Mouse (Mus musculus): Measurements from ENCODE around the gene Nfkb1. TPM values are rescaled to one million over a fixed set of nuclear protein-coding genes. Genes with fewer than 3 reads are reported as not detected.

Gene Nfkb1
- total RNA-seq, 2 experiments from 2014 or later: 104 to 181 TPM

GRCm38 (mm10) chr3:135703307-135703706, 12.0 kb upstream of the Nfkb1 start:
- no peak for ATAC-seq (ENCODE audit: poor library complexity, severe bottlenecking)

GRCm38 (mm10) chr3:135702658-135703057, 11.3 kb upstream of the Nfkb1 start:
- peak; percentile 69 for ATAC-seq (ENCODE audit: poor library complexity, severe bottlenecking)

- peak; percentile 51 for ATAC-seq (ENCODE audit: poor library complexity, severe bottlenecking)
These were observed 8.3 kb upstream of the Nfkb1 start for GRCm38 (mm10) chr3:135699523-135700264.

- no peak for ATAC-seq (ENCODE audit: poor library complexity, severe bottlenecking)
These were observed 7.2 kb upstream of the Nfkb1 start for GRCm38 (mm10) chr3:135698466-135698975.

- ATAC-seq (ENCODE audit: poor library complexity, severe bottlenecking): no peak
These were observed 4.9 kb upstream of the Nfkb1 start for GRCm38 (mm10) chr3:135696262-135696661.

GRCm38 (mm10) chr3:135692999-135693398, 1.7 kb upstream of the Nfkb1 start:
- ATAC-seq (ENCODE audit: poor library complexity, severe bottlenecking): no peak

GRCm38 (mm10) chr3:135690568-135691190, 668 bp downstream of the Nfkb1 start:
- ATAC-seq (ENCODE audit: poor library complexity, severe bottlenecking): peak; percentile 51

GRCm38 (mm10) chr3:135689773-135690567, 1.4 kb downstream of the Nfkb1 start:
- no peak for ATAC-seq (ENCODE audit: poor library complexity, severe bottlenecking)

GRCm38 (mm10) chr3:135688970-135689772, 2.2 kb downstream of the Nfkb1 start:
- ATAC-seq (ENCODE audit: poor library complexity, severe bottlenecking): no peak

GRCm38 (mm10) chr3:135687965-135688364, 3.4 kb downstream of the Nfkb1 start:
- no peak for ATAC-seq (ENCODE audit: poor library complexity, severe bottlenecking)

- peak; percentile 50 for ATAC-seq (ENCODE audit: poor library complexity, severe bottlenecking)
These were observed 4.9 kb downstream of the Nfkb1 start for GRCm38 (mm10) chr3:135686419-135686818.

- peak; percentile 38; the same call in 1 of the 2 replicates for ATAC-seq (ENCODE audit: poor library complexity, severe bottlenecking)
These were observed 8.1 kb downstream of the Nfkb1 start for GRCm38 (mm10) chr3:135683275-135683674.

GRCm38 (mm10) chr3:135682240-135682639, 9.1 kb downstream of the Nfkb1 start:
- ATAC-seq (ENCODE audit: poor library complexity, severe bottlenecking): no peak

GRCm38 (mm10) chr3:135681272-135681783, 10.0 kb downstream of the Nfkb1 start:
- 0 out of 2 replicates have a peak, but pooled peaks have one; percentile 13 for ATAC-seq (ENCODE audit: poor library complexity, severe bottlenecking)

GRCm38 (mm10) chr3:135680213-135680843, 11.0 kb downstream of the Nfkb1 start:
- no peak for ATAC-seq (ENCODE audit: poor library complexity, severe bottlenecking)

- no peak for ATAC-seq (ENCODE audit: poor library complexity, severe bottlenecking)
These were observed 14.3 kb downstream of the Nfkb1 start for GRCm38 (mm10) chr3:135677064-135677463.

GRCm38 (mm10) chr3:135676364-135676763, 15.0 kb downstream of the Nfkb1 start:
- no peak for ATAC-seq (ENCODE audit: poor library complexity, severe bottlenecking)

GRCm38 (mm10) chr3:135675480-135675879, 15.9 kb downstream of the Nfkb1 start:
- ATAC-seq (ENCODE audit: poor library complexity, severe bottlenecking): peak; percentile 94

- ATAC-seq (ENCODE audit: poor library complexity, severe bottlenecking): no peak
These were observed 16.5 kb downstream of the Nfkb1 start for GRCm38 (mm10) chr3:135674716-135675392.
